Mouse (Mus musculus): ENCODE measurements around the gene Rassf4. TPM values are rescaled to one million over a fixed set of nuclear protein-coding genes. Genes with fewer than 3 reads are reported as not detected.

Gene Rassf4
- total and polyA plus RNA-seq, 3 experiments: 17.3 to 69.0 (median 32.3) TPM

DNA sequence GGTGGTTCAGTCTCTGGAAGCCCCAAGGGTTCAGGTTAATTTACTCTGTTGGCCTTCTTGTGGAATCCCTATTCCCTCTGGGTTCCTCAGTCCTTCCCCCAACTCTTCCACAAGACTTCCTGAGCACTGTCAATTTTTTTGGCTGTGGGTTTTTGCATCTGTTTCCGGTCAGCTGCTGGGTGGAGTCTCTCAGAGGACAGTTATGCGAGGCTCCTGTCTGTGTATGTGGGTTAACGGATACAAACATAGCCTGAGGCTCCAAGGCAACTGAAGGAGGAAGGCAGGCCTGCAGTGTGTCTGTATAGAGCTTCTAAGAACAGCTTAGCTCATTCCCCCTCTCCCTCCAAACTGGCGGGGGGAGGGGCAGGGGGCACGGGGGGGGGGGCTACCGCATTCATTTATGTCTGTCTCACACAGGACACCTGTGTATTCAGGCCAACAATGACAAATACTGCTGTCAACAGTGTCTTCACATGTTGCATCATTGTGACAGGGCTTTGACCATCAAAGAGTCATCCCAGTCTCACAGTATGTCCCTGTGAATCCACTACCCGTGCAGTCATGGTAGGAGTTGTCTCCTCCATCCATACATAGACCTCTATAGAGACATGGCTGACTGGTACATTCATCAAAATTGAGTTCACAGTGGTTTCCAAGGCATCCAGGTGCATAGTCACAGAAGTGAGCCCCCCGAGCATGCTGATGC is 52.3 kb downstream of the Rassf4 start:
- no peak overlapping the region for H3K27ac ChIP-seq (ENCODE audit: insufficient read depth, low read depth)
- in situ Hi-C loops (cut with MboI; ENCODE audit: low pct_ligation_motif_present, low pct_unique_long_range_greater_than_20kb, low sequenced_read_pairs): loop anchor here (25.0 kb wide), 1 partner anchor 609 kb away; no protein-coding TSS in a partner anchor

GRCm38 (mm10) chr6:116618073-116618472 is 55.7 kb downstream of the Rassf4 start:
- in situ Hi-C loops (cut with MboI; ENCODE audit: low pct_ligation_motif_present, low pct_unique_long_range_greater_than_20kb, low sequenced_read_pairs) (loop anchor here (25.0 kb wide), 1 partner anchor 606 kb away; no protein-coding TSS in a partner anchor), dilution Hi-C loops (cut with MboI; ENCODE audit: extremely low pct_ligation_motif_present, extremely low pct_unique_long_range_greater_than_20kb, low sequenced_read_pairs) (no loop called here)
- Histone ChIP-seq H3K9ac (ENCODE audit: insufficient read depth, low read depth) (no peak overlapping the region), H3K9me3 (replicated peaks; ENCODE audit: low read length) (no peaks in the 10 kb centered on the region), H3K27me3 (replicated peaks) (peaks cover 9% of the 10 kb centered on the region), H3K4me2 (ENCODE audit: insufficient read depth, low read depth, poor library complexity, severe bottlenecking) (no peak overlapping the region), H3K4me1 (ENCODE audit: control insufficient read depth in 1 of 2, insufficient read depth in 2 of 2) (peaks cover 2 to 6% of the 10 kb centered on the region in 2 experiments; a peak in 3 of 4 replicates), H3K27ac (ENCODE audit: insufficient read depth, low read depth) (no peak overlapping the region), H3K79me2 (replicated peaks; ENCODE audit: control insufficient read depth, extremely low read depth, insufficient read depth, poor library complexity, severe bottlenecking) (no peaks in the 10 kb centered on the region), H3K36me3 (replicated peaks in 1 of 2; ENCODE audit: control insufficient read depth in 1 of 2, insufficient read depth in 1 of 2, low read length in 1 of 2) (no peaks in the 10 kb centered on the region), H3K4me3 (replicated peaks in 1 of 3; ENCODE audit: low read depth in 2 of 3, low read length in 2 of 3, poor library complexity in 1 of 3) (no peak overlapping the region)
- TF ChIP-seq RAD21 (IDR thresholded peaks at IDR 0.05; ENCODE audit: low read depth, low read length) (peak; percentile 57), ZMIZ1 (IDR thresholded peaks at IDR 0.05; ENCODE audit: low read depth, low read length) (no peak), SMC3 (IDR thresholded peaks at IDR 0.05; ENCODE audit: low read depth, low read length) (peak; percentile 24), CTCF (conservative IDR thresholded peaks at IDR 0.05 in 1 of 2, IDR thresholded peaks at IDR 0.05 in 1 of 2; ENCODE audit: low read depth in 2 of 2, low read length in 2 of 2) (peak in 1 of 2 experiments; percentile 59; a peak in 2 of 4 replicates)
- DNase-seq (ENCODE audit: extremely low read depth): no peak

More for the DNA sequence above, 52.3 kb downstream of the Rassf4 start:
- Histone ChIP-seq H3K4me3 (replicated peaks in 1 of 3; ENCODE audit: low read depth in 2 of 3, low read length in 2 of 3, poor library complexity in 1 of 3) (no peak overlapping the region), H3K79me2 (replicated peaks; ENCODE audit: control insufficient read depth, extremely low read depth, insufficient read depth, poor library complexity, severe bottlenecking) (no peaks in the 10 kb centered on the region; the same call in 1 of the 2 replicates), H3K9me3 (replicated peaks; ENCODE audit: low read length) (no peaks in the 10 kb centered on the region), H3K27me3 (replicated peaks) (no peaks in the 10 kb centered on the region), H3K4me1 (ENCODE audit: control insufficient read depth in 1 of 2, insufficient read depth in 2 of 2) (peaks cover 2 to 6% of the 10 kb centered on the region in 2 experiments; a peak in 3 of 4 replicates), H3K9ac (ENCODE audit: insufficient read depth, low read depth) (no peak overlapping the region), H3K4me2 (ENCODE audit: insufficient read depth, low read depth, poor library complexity, severe bottlenecking) (no peak overlapping the region), H3K36me3 (replicated peaks in 1 of 2; ENCODE audit: control insufficient read depth in 1 of 2, insufficient read depth in 1 of 2, low read length in 1 of 2) (peaks cover 8 to 11% of the 10 kb centered on the region in 2 experiments)
- TF ChIP-seq RAD21 (IDR thresholded peaks at IDR 0.05; ENCODE audit: low read depth, low read length) (no peak), EP300 (IDR thresholded peaks at IDR 0.05; ENCODE audit: low read length) (no peak), E2F4 (IDR thresholded peaks at IDR 0.05; ENCODE audit: insufficient replicate concordance, low read depth, low read length) (no peak), ETS1 (conservative IDR thresholded peaks at IDR 0.05; ENCODE audit: low read depth, low read length) (no peak), MAX (IDR thresholded peaks at IDR 0.05; ENCODE audit: low read length) (no peak), ZKSCAN1 (IDR thresholded peaks at IDR 0.05; ENCODE audit: borderline replicate concordance, low read depth, low read length) (no peak), CTCF (conservative IDR thresholded peaks at IDR 0.05 in 1 of 2, IDR thresholded peaks at IDR 0.05 in 1 of 2; ENCODE audit: low read depth in 2 of 2, low read length in 2 of 2) (no peak), MAFK (IDR thresholded peaks at IDR 0.05; ENCODE audit: insufficient replicate concordance, low read length) (no peak), JUN (IDR thresholded peaks at IDR 0.05; ENCODE audit: insufficient read depth, low read depth, low read length) (no peak), ZNF384 (IDR thresholded peaks at IDR 0.05; ENCODE audit: low read depth, low read length) (no peak), BHLHE40 (IDR thresholded peaks at IDR 0.05; ENCODE audit: low read depth, low read length) (no peak), USF1 (IDR thresholded peaks at IDR 0.05; ENCODE audit: low read depth, low read length) (no peak), RCOR1 (conservative IDR thresholded peaks at IDR 0.05; ENCODE audit: low read depth, low read length) (no peak), NRF1 (IDR thresholded peaks at IDR 0.05; ENCODE audit: low read depth, low read length) (no peak), POLR2AphosphoS2 (IDR thresholded peaks at IDR 0.05; ENCODE audit: low read depth, low read length) (no peak)
- DNase-seq (ENCODE audit: extremely low read depth): no peak
- dilution Hi-C loops (cut with MboI; ENCODE audit: extremely low pct_ligation_motif_present, extremely low pct_unique_long_range_greater_than_20kb, low sequenced_read_pairs): no loop called here

Data from CH12.LX (cell line).